Mouse (Mus musculus): ENCODE results near the gene Snapin. TPM values are rescaled to one million over a fixed set of nuclear protein-coding genes. Genes with fewer than 3 reads are reported as not detected.

The Snapin gene
- total and polyA plus RNA-seq, 3 experiments, result 18.9 to 39.8 (median 37.8) TPM

DNA sequence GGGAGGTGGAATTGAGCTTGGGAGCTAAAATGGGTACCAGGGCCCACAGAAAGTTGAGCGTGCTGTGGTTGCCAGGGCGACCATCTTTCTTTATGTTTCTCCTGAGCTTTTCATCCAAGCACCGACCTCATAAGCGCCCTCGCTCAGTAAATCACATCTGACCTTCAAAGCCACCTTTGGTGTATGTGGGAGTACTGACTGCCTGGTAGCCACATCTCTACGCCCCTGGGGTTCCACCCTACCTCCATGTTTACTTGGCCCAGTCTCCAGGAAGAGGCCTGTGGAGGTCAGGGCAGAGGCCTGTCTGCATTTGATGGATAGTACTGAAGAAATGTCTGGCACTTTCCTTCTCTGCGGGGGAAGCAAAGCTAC is 43.7 kb downstream of the Snapin start:
- H3K4me2 ChIP-seq (ENCODE audit: insufficient read depth, low read depth, poor library complexity, severe bottlenecking), result no peak overlapping the region
- H3K9me3 ChIP-seq (replicated peaks; ENCODE audit: low read length), result no peaks in the 10 kb centered on the region
- dilution Hi-C loops (cut with MboI; ENCODE audit: extremely low pct_ligation_motif_present, extremely low pct_unique_long_range_greater_than_20kb, low sequenced_read_pairs) (no loop called here), in situ Hi-C loops (cut with MboI; ENCODE audit: low pct_ligation_motif_present, low pct_unique_long_range_greater_than_20kb, low sequenced_read_pairs) (no loop called here)
- H3K36me3 ChIP-seq (replicated peaks in 1 of 2; ENCODE audit: control insufficient read depth in 1 of 2, insufficient read depth in 1 of 2, low read length in 1 of 2), result no peaks in the 10 kb centered on the region
- TF ChIP-seq CHD2 (IDR thresholded peaks at IDR 0.05; ENCODE audit: low read length) (no peak), CTCF (conservative IDR thresholded peaks at IDR 0.05 in 1 of 2, IDR thresholded peaks at IDR 0.05 in 1 of 2; ENCODE audit: low read depth in 2 of 2, low read length in 2 of 2) (no peak), MAZ (IDR thresholded peaks at IDR 0.05; ENCODE audit: low read depth, low read length) (no peak), MAX (IDR thresholded peaks at IDR 0.05; ENCODE audit: low read length) (no peak), SMC3 (IDR thresholded peaks at IDR 0.05; ENCODE audit: low read depth, low read length) (no peak), CHD1 (IDR thresholded peaks at IDR 0.05; ENCODE audit: low read depth, low read length) (no peak), ETS1 (conservative IDR thresholded peaks at IDR 0.05; ENCODE audit: low read depth, low read length) (no peak), E2F4 (IDR thresholded peaks at IDR 0.05; ENCODE audit: insufficient replicate concordance, low read depth, low read length) (no peak), HCFC1 (IDR thresholded peaks at IDR 0.05; ENCODE audit: low read depth, low read length) (no peak), POLR2A (IDR thresholded peaks at IDR 0.05; ENCODE audit: low read depth, low read length) (no peak), ELF1 (IDR thresholded peaks at IDR 0.05; ENCODE audit: low read depth, low read length) (no peak), PAX5 (IDR thresholded peaks at IDR 0.05; ENCODE audit: low read length) (no peak), ZNF384 (IDR thresholded peaks at IDR 0.05; ENCODE audit: low read depth, low read length) (no peak), UBTF (IDR thresholded peaks at IDR 0.05; ENCODE audit: low read depth, low read length) (no peak), USF1 (IDR thresholded peaks at IDR 0.05; ENCODE audit: low read depth, low read length) (no peak), TBP (conservative IDR thresholded peaks at IDR 0.05; ENCODE audit: low read depth, low read length) (no peak)
- H3K9ac ChIP-seq (ENCODE audit: insufficient read depth, low read depth), result no peak overlapping the region
- H3K27me3 ChIP-seq (replicated peaks), result no peaks in the 10 kb centered on the region
- no peak overlapping the region for H3K4me3 ChIP-seq (replicated peaks in 1 of 3; ENCODE audit: low read depth in 2 of 3, low read length in 2 of 3, poor library complexity in 1 of 3)
- no peaks in the 10 kb centered on the region for H3K79me2 ChIP-seq (replicated peaks; ENCODE audit: control insufficient read depth, extremely low read depth, insufficient read depth, poor library complexity, severe bottlenecking)
- no peak overlapping the region for H3K27ac ChIP-seq (ENCODE audit: insufficient read depth, low read depth)
- DNase-seq (ENCODE audit: extremely low read depth), result no peak
- H3K4me1 ChIP-seq (ENCODE audit: control insufficient read depth in 1 of 2, insufficient read depth in 2 of 2), result peaks cover 5 to 12% of the 10 kb centered on the region in 2 experiments; a peak in 3 of 4 replicates

DNA sequence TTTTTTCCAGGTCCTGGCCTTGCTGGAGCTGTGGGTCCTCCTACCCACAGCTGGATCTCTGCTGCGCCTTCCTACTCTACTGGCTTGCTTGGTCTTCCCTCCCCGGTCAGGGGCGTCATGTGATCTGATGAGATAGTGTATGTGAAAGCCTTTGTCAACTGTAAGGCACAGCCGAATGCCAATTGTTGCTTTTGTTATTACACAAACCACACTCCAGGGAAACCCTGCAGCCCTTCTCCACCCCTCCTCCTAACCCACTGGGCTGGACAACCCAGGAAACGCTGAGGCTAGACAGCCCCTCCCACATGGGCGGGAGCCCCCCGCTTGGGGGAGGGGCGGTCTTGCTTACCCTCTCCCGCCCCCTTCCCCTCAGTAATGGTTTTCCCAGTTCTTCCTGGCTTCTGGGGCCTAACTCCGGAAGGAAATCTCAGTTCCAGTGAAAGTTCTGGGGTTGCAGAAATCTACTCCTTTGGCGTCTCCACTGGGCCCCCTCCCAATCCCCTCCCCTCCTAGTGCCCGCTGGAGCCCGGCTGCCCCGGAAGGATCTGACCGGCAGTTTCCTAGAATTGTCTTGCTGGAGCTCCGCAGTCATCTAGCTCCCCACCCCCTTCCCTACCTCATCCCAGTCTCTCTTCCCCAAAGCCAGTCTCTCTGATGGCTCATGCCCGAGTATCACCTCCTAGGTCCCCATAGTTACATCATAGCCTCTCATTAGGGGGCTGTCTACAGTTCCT is 44.3 kb downstream of the Snapin start:
- no peak overlapping the region for H3K9ac ChIP-seq (ENCODE audit: insufficient read depth, low read depth)
- H3K4me3 ChIP-seq (replicated peaks in 1 of 3; ENCODE audit: low read depth in 2 of 3, low read length in 2 of 3, poor library complexity in 1 of 3), result no peak overlapping the region
- no peak for DNase-seq (ENCODE audit: extremely low read depth)
- no peaks in the 10 kb centered on the region for H3K36me3 ChIP-seq (replicated peaks in 1 of 2; ENCODE audit: control insufficient read depth in 1 of 2, insufficient read depth in 1 of 2, low read length in 1 of 2)
- in situ Hi-C loops (cut with MboI; ENCODE audit: low pct_ligation_motif_present, low pct_unique_long_range_greater_than_20kb, low sequenced_read_pairs), result no loop called here
- dilution Hi-C loops (cut with MboI; ENCODE audit: extremely low pct_ligation_motif_present, extremely low pct_unique_long_range_greater_than_20kb, low sequenced_read_pairs), result no loop called here
- H3K27ac ChIP-seq (ENCODE audit: insufficient read depth, low read depth), result no peak overlapping the region
- no peaks in the 10 kb centered on the region for H3K79me2 ChIP-seq (replicated peaks; ENCODE audit: control insufficient read depth, extremely low read depth, insufficient read depth, poor library complexity, severe bottlenecking)
- TF ChIP-seq BHLHE40 (IDR thresholded peaks at IDR 0.05; ENCODE audit: low read depth, low read length) (no peak), MXI1 (IDR thresholded peaks at IDR 0.05; ENCODE audit: low read depth, low read length) (no peak), UBTF (IDR thresholded peaks at IDR 0.05; ENCODE audit: low read depth, low read length) (no peak), CHD2 (IDR thresholded peaks at IDR 0.05; ENCODE audit: low read length) (no peak), POLR2A (IDR thresholded peaks at IDR 0.05; ENCODE audit: low read depth, low read length) (no peak), JUN (IDR thresholded peaks at IDR 0.05; ENCODE audit: insufficient read depth, low read depth, low read length) (no peak), CTCF (conservative IDR thresholded peaks at IDR 0.05 in 1 of 2, IDR thresholded peaks at IDR 0.05 in 1 of 2; ENCODE audit: low read depth in 2 of 2, low read length in 2 of 2) (no peak), MAZ (IDR thresholded peaks at IDR 0.05; ENCODE audit: low read depth, low read length) (no peak)
- H3K4me1 ChIP-seq (ENCODE audit: control insufficient read depth in 1 of 2, insufficient read depth in 2 of 2), result peaks cover 5 to 10% of the 10 kb centered on the region in 2 experiments; a peak in 3 of 4 replicates
- H3K9me3 ChIP-seq (replicated peaks; ENCODE audit: low read length), result no peaks in the 10 kb centered on the region
- no peak overlapping the region for H3K4me2 ChIP-seq (ENCODE audit: insufficient read depth, low read depth, poor library complexity, severe bottlenecking)
- no peaks in the 10 kb centered on the region for H3K27me3 ChIP-seq (replicated peaks)
